ENCODE assay signal across 9 mouse cellular contexts in genomic region chr4:102486134-102486920, GRCm38 (mm10).
DNase-seq lines count a peak whose midpoint lies in the region; ATAC-seq and TF ChIP-seq lines count a peak whose summit lies in the region.
"Had no signal": no experiment of that assay in that cellular context is flagged by ENCODE, and none has a peak within 500 bp of the region (broad histone marks: within the 10 kb centered on the region; RNA-seq: fewer than 3 reads in every experiment).

No protein-coding gene starts in this region.

- H3K4me2 ChIP-seq in heart, embryonic 15.5 days = peak overlapping the region; percentile 37
- H3K4me2 ChIP-seq in embryonic facial prominence, embryonic 11.5 days (ENCODE audit: low read depth, low read length) = no peak overlapping the region

- no peaks in the 10 kb centered on the region for H3K9me3 ChIP-seq in heart, embryonic 15.5 days (replicated peaks)
- H3K9me3 ChIP-seq in embryonic facial prominence, embryonic 11.5 days (replicated peaks; ENCODE audit: control insufficient read depth, low read length) = no peaks in the 10 kb centered on the region

- peak overlapping the region; percentile 68 for H3K27ac ChIP-seq in heart, embryonic 15.5 days
- no peak overlapping the region for H3K27ac ChIP-seq in embryonic facial prominence, embryonic 11.5 days (replicated peaks; ENCODE audit: low read depth, low read length)
- no peak overlapping the region for H3K27ac ChIP-seq in cerebellum, adult 2 months (ENCODE audit: insufficient read depth, low read length)

- H3K4me1 ChIP-seq in heart, embryonic 15.5 days (replicated peaks) = peaks cover 25% of the 10 kb centered on the region
- no peaks in the 10 kb centered on the region for H3K4me1 ChIP-seq in embryonic facial prominence, embryonic 11.5 days (ENCODE audit: control insufficient read depth, insufficient read depth, low read length)
- no peaks in the 10 kb centered on the region for H3K4me1 ChIP-seq in cerebellum, adult 2 months (ENCODE audit: control insufficient read depth, insufficient read depth, low read length)

- H3K9ac ChIP-seq in heart, embryonic 15.5 days = peak overlapping the region; percentile 36; the same call in 1 of the 2 replicates
- H3K9ac ChIP-seq in embryonic facial prominence, embryonic 11.5 days (replicated peaks; ENCODE audit: low read length) = no peak overlapping the region

- 37% methylated on average over 4 of the region's 4 CpGs for WGBS in heart, embryonic 15.5 days
- 47% methylated on average over 4 of the region's 4 CpGs for WGBS in embryonic facial prominence, embryonic 11.5 days
- 79% methylated on average over 4 of the region's 4 CpGs for WGBS in cerebellum, adult 2 months

- intact Hi-C loops in heart, postnatal 25 days (cut with DNase I) = no loop called here

- H3K4me3 ChIP-seq in heart, embryonic 15.5 days = no peak overlapping the region
- H3K4me3 ChIP-seq in embryonic facial prominence, embryonic 11.5 days (ENCODE audit: low read depth, low read length) = no peak overlapping the region
- no peak overlapping the region for H3K4me3 ChIP-seq in cerebellum, adult 2 months (replicated peaks; ENCODE audit: insufficient read depth, low read depth, low read length)
- H3K4me3 ChIP-seq: myocyte had no signal

- TF ChIP-seq POLR2A in cerebellum, adult 2 months (IDR thresholded peaks at IDR 0.05; ENCODE audit: borderline replicate concordance, insufficient read depth, low read length) = no peak

- no peak for ATAC-seq in heart, embryonic 15.5 days (replicated peaks; ENCODE audit: insufficient number of reproducible peaks, insufficient read depth, low FRiP score, low read depth)
- no peak for ATAC-seq in embryonic facial prominence, embryonic 11.5 days (replicated peaks; ENCODE audit: insufficient number of reproducible peaks, low FRiP score, low TSS enrichment, low read depth)
- peak; percentile 68 for ATAC-seq in megakaryocyte progenitor cell, adult 5-6 weeks (replicated peaks; ENCODE audit: poor library complexity)
- ATAC-seq in frontal cortex, adult (ENCODE audit: low TSS enrichment) = no peak
- ATAC-seq in erythroid progenitor cell, adult 5-6 weeks (replicated peaks; ENCODE audit: low FRiP score, poor library complexity, severe bottlenecking) = no peak

- DNase-seq in heart, postnatal 25 days (ENCODE audit: low spot score) = no peak
- DNase-seq in B cell, adult 2 months = peak; percentile 56 to 61
- peak; percentile 53 for DNase-seq in embryonic facial prominence, embryonic 11.5 days (ENCODE audit: low spot score)
- DNase-seq in cerebellum, adult 2 months = no peak

- H3K36me3 ChIP-seq in heart, embryonic 15.5 days = no peaks in the 10 kb centered on the region
- H3K36me3 ChIP-seq in embryonic facial prominence, embryonic 11.5 days (replicated peaks; ENCODE audit: control insufficient read depth, insufficient read depth, low read depth, low read length) = no peaks in the 10 kb centered on the region

- H3K27me3 ChIP-seq in heart, embryonic 15.5 days = no peaks in the 10 kb centered on the region
- no peaks in the 10 kb centered on the region for H3K27me3 ChIP-seq in embryonic facial prominence, embryonic 11.5 days (ENCODE audit: control insufficient read depth, insufficient read depth, low read length)
- H3K27me3 ChIP-seq in cerebellum, adult 2 months (ENCODE audit: control insufficient read depth, insufficient read depth, low read length) = no peaks in the 10 kb centered on the region

- no peak for TF ChIP-seq CTCF in cerebellum, adult 2 months (IDR thresholded peaks at IDR 0.05; ENCODE audit: borderline replicate concordance, insufficient read depth, low read depth, low read length)

Comparison
In these comparisons a context has a peak if more than half of its experiments do, and no peak if none do; other contexts are left out.
1. DNase-seq: peak in B cell, adult 2 months (2 of 2) and embryonic facial prominence, embryonic 11.5 days (single experiment); none in heart, postnatal 25 days (single experiment) and cerebellum, adult 2 months (0 of 2).